Mouse (Mus musculus) G1E (cell line): ENCODE measurements around the gene Rnf121. TPM values are rescaled to one million over a fixed set of nuclear protein-coding genes. Genes with fewer than 3 reads are reported as not detected.

ENCODE experiments used
- ATAC-seq: 2 replicates; pipeline ENCODE4 v1.8.0; 2016; ENCODE audit warnings: mild to moderate bottlenecking; ENCODE audit not compliant: insufficient number of reproducible peaks, poor library complexity, low FRiP score, severe bottlenecking; ENCODE audit errors: extremely low read depth
- DNase-seq: peaks from one replicate; pipeline ENCODE4 v3.0.0; 2012; ENCODE audit warnings: low spot score
- H3K27me3 ChIP-seq: 2 replicates; pipeline ENCODE4 v1.6.1; 2012; ENCODE audit warnings: mild to moderate bottlenecking, low read length, inconsistent platforms; ENCODE audit not compliant: insufficient read depth
- H3K36me3 ChIP-seq: replicated peaks from 2 replicates; pipeline ENCODE3; 2012; ENCODE audit warnings: mild to moderate bottlenecking, inconsistent platforms
- H3K4me1 ChIP-seq: 2 replicates; pipeline ENCODE4 v1.6.1; 2012; ENCODE audit warnings: low read depth, low read length, inconsistent platforms, mixed read lengths; ENCODE audit not compliant: insufficient read depth
- H3K4me3 ChIP-seq: 2 replicates; pipeline ENCODE4 v1.5.1; 2012; ENCODE audit warnings: low read depth, mild to moderate bottlenecking, inconsistent platforms, low read length, moderate library complexity, mixed read lengths
- H3K9me3 ChIP-seq: replicated peaks from 2 replicates; pipeline ENCODE4 v1.6.1; 2012; ENCODE audit warnings: inconsistent platforms
- CTCF ChIP-seq: IDR thresholded peaks from 2 replicates; pipeline ENCODE4 v1.5.1; 2012; ENCODE audit warnings: low read depth, low read length, inconsistent platforms, mixed read lengths
- GATA1 ChIP-seq: IDR thresholded peaks from 2 replicates; pipeline ENCODE4 v1.6.1; 2012; ENCODE audit warnings: borderline replicate concordance, low read length, inconsistent platforms, mixed read lengths
- GATA2 ChIP-seq: IDR thresholded peaks from 2 replicates; pipeline ENCODE4 v1.6.1; 2012; ENCODE audit warnings: low read depth, low read length, inconsistent platforms, borderline replicate concordance
- POLR2AphosphoS5 ChIP-seq: IDR thresholded peaks from 2 replicates; pipeline ENCODE4 v1.6.1; 2012; ENCODE audit warnings: low read depth, low read length, inconsistent platforms; ENCODE audit not compliant: insufficient replicate concordance
- TAL1 ChIP-seq: conservative IDR thresholded peaks from 2 replicates; pipeline ENCODE4 v1.6.1; 2012; ENCODE audit warnings: low read depth, low read length, inconsistent platforms, mixed read lengths
- polyA plus RNA-seq: library from polyadenylated mRNA; stranded (reverse); fragments of >175 nt; gene quantifications from 2 replicates; pipeline ENCODE4 v1.2.3, GENCODE M21; 2012
- total RNA-seq, 2 experiments: library from RNA; stranded (forward) in 1 of 2; stranded (reverse) in 1 of 2; fragments of 200-1000 nt in 1 of 2; fragments of >200 nt in 1 of 2; fragmentation: Nextera tagmentation in 1 of 2; gene quantifications; 2 replicates each; pipeline ENCODE4 v1.2.3; 2014 to 2017

Gene Rnf121
- total and polyA plus RNA-seq, 3 experiments = 2.7 to 11.4 (median 8.6) TPM

DNA sequence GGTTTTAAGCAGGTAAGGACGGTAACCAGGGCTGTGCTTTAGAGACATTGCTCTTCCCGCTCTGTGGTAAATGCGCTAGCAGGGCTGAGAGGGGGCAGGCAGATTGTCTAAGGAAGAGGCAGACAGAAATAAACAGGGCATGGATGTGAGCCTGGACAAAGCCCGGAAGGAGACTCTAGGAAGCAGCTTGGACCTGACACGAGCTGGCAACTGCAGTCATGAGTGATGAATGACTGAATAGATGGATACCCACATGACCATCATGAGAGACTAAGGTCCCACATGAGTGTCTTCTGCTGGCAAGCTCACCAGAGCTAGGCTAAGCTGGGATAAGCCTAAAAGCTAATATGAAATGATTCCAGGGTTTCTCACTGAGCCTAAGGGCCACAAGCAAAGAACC is 38.9 kb upstream of the Rnf121 start:
- Histone ChIP-seq H3K9me3 (no peaks in the 10 kb centered on the region), H3K4me1 (peaks cover 23% of the 10 kb centered on the region), H3K36me3 (no peaks in the 10 kb centered on the region), H3K4me3 (no peak overlapping the region), H3K27me3 (peaks cover 69% of the 10 kb centered on the region)
- no peak for DNase-seq
- ATAC-seq = no peak
- TF ChIP-seq POLR2AphosphoS5 = no peak
- TF ChIP-seq TAL1 = no peak
- no peak for TF ChIP-seq CTCF
- no peak for TF ChIP-seq GATA1
- no peak for TF ChIP-seq GATA2

DNA sequence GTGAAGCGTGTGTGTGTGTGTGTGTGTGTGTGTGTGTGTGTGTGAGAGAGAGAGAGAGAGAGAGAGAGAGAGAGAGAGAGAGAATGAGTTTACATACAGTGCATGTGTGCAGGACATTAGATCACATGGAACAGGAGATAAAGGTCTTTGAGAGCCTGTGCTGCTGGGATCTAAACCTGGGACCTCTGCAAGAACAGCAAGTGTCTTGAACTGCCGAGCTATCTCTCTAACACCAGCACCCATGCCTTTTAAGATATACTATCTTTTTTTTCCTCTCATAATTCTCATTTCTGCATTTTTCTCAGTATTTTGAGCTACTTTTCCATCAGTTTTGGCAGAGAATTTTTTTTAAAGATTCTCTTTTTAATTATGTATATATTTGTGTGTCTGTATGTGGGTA is 38.3 kb upstream of the Rnf121 start:
- peaks cover 70% of the 10 kb centered on the region for H3K27me3 ChIP-seq
- no peak for ATAC-seq
- no peak for DNase-seq
- H3K4me3 ChIP-seq = no peak overlapping the region
- H3K36me3 ChIP-seq = no peaks in the 10 kb centered on the region
- peaks cover 23% of the 10 kb centered on the region for H3K4me1 ChIP-seq
- TF ChIP-seq GATA2 = no peak
- TF ChIP-seq CTCF = no peak
- TF ChIP-seq TAL1 = no peak
- TF ChIP-seq POLR2AphosphoS5 = no peak
- TF ChIP-seq GATA1 = no peak
- H3K9me3 ChIP-seq = no peaks in the 10 kb centered on the region

DNA sequence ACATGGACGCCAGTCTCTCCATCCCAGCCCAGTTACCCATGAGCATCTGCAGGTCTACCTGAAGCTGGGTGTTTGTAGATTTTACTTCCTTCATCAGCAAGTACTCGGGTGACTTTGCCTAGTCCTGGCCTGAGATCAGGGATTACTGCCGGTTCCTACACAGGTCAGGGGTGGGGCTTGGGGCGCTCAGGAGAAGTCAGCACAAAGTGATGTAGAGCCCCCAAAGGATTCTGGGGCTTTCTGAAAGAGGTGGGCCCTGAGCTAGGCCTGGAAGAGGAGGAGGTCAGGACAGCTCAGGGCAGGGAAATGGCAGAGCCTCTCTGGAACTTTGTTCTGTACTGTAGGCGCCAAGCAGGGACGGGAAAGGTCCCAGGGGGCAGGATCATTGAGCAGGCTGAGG is 37.4 kb upstream of the Rnf121 start:
- no peak overlapping the region for H3K4me3 ChIP-seq
- TF ChIP-seq CTCF (no peak), TAL1 (no peak), GATA2 (no peak), GATA1 (no peak), POLR2AphosphoS5 (no peak)
- ATAC-seq (no peak), DNase-seq (no peak)
- peaks cover 70% of the 10 kb centered on the region for H3K27me3 ChIP-seq
- no peaks in the 10 kb centered on the region for H3K9me3 ChIP-seq
- peaks cover 23% of the 10 kb centered on the region for H3K4me1 ChIP-seq
- no peaks in the 10 kb centered on the region for H3K36me3 ChIP-seq

DNA sequence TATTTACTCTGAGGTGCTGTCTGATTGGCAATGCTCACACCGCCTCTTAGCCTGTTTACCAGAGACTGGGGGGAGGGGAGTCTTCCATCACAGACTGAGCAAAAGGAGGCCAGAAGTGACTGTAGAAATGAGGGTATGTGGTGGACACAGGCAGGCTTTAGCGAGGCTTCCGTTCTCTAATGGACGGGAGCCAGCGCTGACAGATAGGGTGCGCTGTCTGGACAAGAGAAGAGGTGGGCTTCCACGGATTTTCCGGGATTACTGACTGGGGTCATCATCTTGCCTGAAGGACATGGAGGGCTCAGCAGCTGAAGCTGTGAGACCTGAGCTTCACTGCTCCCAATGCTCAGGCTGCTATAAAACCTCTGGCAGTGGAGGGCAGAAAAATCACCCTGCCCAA is 37.0 kb upstream of the Rnf121 start:
- H3K27me3 ChIP-seq = peaks cover 73% of the 10 kb centered on the region

DNA sequence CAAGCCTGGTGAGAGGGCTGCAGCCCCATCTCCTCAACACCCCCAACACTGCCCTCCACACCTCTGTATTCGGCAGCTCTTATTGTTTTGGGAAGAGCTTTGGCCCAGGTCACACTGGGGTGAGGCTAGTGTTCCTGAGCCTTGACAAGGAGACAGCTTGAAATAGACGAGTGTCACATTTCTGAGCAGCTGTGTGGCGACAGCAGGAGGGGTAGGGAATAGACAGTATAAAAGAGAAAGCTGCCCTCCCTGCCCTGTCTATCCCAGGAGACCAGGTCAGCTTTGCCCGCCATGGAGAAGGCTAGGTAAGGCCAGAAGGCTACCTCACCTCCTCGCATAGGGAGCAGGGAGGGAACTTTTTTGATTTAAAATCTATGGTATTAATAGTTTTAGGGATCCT is 36.2 kb upstream of the Rnf121 start, which contains the start of gene Art1:
Art1 (plus strand) TSS at position 257 of the 400 bp plus-strand sequence.
- H3K36me3 ChIP-seq = no peaks in the 10 kb centered on the region
- H3K9me3 ChIP-seq = no peaks in the 10 kb centered on the region
- DNase-seq = no peak
- no peak within 1 kb of the TSS for H3K4me3 ChIP-seq
- peaks cover 73% of the 10 kb centered on the region for H3K27me3 ChIP-seq
- ATAC-seq = no peak
- TF ChIP-seq POLR2AphosphoS5 (no peak), GATA2 (no peak), GATA1 (no peak), CTCF (no peak), TAL1 (no peak)
- peaks cover 23% of the 10 kb centered on the region for H3K4me1 ChIP-seq

More for the DNA sequence above, 37.0 kb upstream of the Rnf121 start:
- TF ChIP-seq GATA2 = no peak
- TF ChIP-seq GATA1 = no peak
- TF ChIP-seq TAL1 = no peak
- TF ChIP-seq POLR2AphosphoS5 = no peak
- TF ChIP-seq CTCF = no peak
- ATAC-seq (no peak), DNase-seq (no peak)
- no peaks in the 10 kb centered on the region for H3K9me3 ChIP-seq
- H3K4me1 ChIP-seq = peaks cover 23% of the 10 kb centered on the region
- no peaks in the 10 kb centered on the region for H3K36me3 ChIP-seq
- no peak overlapping the region for H3K4me3 ChIP-seq

DNA sequence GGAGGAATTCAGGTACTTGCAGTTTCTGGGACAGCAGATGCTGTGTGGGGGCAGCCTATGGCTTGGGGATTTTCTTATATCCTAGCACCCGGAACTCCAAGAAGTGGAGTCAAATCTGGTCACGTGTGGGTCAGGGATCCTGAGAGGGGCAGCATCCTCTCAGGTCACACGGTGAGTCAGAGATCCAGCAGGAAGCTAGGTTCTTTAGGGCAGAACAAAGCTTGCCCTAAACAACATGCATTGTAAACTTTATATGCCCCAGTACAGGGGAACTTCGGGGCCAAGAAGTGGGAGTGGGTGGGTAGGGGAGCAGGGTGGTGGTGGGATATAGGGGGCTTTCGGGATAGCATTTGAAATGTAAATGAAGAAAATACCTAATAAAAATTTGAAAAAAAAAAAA is 35.6 kb upstream of the Rnf121 start:
- H3K27me3 ChIP-seq = peaks cover 71% of the 10 kb centered on the region
- H3K4me3 ChIP-seq = no peak overlapping the region
- H3K36me3 ChIP-seq = no peaks in the 10 kb centered on the region
- H3K9me3 ChIP-seq = no peaks in the 10 kb centered on the region
- TF ChIP-seq POLR2AphosphoS5 (no peak), CTCF (no peak), GATA2 (no peak), TAL1 (no peak), GATA1 (no peak)
- H3K4me1 ChIP-seq = peaks cover 23% of the 10 kb centered on the region
- DNase-seq (no peak), ATAC-seq (no peak)

DNA sequence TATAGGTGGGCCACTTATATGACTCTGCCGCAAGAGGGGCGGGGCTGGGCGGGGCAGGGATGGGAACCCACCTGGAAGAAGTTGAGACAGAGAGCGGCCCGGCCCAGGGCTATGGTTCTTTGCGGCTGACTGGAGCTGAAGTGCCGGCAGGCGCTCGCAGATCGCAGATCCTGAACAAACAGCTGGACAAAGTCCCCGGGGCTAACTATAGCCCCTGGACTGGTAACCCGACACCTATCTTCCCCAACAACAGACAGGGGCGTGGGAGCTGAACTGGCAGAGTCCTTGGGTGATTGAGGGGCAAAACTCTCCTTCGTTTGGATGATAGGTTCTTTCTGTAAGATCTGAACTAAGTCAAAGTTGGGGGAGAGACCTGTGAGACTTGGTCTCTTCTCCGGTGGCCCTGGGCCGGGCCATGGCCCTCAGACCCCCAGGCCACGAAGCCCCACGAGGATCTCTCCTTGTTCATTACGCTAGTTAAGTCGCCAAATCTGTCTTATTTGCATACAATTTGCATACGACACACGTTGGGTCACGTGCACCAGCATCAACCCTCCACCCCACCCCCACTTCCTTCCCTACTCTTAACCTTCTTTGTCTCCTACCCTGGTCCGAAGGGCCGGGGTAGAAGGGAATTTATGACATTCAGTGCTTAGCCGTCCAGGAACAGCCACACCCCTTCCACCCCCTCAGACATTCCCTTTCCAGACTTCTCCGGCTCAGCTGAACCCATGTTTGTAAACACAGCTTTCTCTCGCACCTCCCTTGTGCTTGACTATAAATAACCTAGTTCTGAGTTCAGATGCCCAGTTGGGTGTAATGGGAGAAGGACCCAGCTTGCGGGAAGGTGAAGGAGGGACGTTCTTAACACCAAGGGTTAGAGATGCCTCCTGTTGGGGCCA is 34.7 kb upstream of the Rnf121 start:
- H3K27me3 ChIP-seq = peaks cover 72% of the 10 kb centered on the region
- TF ChIP-seq TAL1 (no peak), GATA2 (no peak), CTCF (no peak), GATA1 (no peak), POLR2AphosphoS5 (no peak)
- no peak overlapping the region for H3K4me3 ChIP-seq
- H3K36me3 ChIP-seq = no peaks in the 10 kb centered on the region
- DNase-seq = no peak
- ATAC-seq = no peak
- no peaks in the 10 kb centered on the region for H3K9me3 ChIP-seq
- peaks cover 26% of the 10 kb centered on the region for H3K4me1 ChIP-seq
